Mouse (Mus musculus) intestine, embryonic 16.5 days (tissue): ENCODE data around the gene Rnasek. TPM values are rescaled to one million over a fixed set of nuclear protein-coding genes. Genes with fewer than 3 reads are reported as not detected.

Source experiments
- ATAC-seq: fragments of 200-750 bp; cut with Nextera tagmentation; 2 replicates; pipeline ENCODE4 v1.8.0; 2017; ENCODE audit warnings: moderate TSS enrichment, moderate library complexity
- H3K27ac ChIP-seq: fragments of 300-500 bp; sonication (generic); 2 replicates; pipeline ENCODE4 v1.5.1; 2014; ENCODE audit warnings: mild to moderate bottlenecking, low read length
- H3K27me3 ChIP-seq: fragments of 300-500 bp; sonication (generic); replicated peaks from 2 replicates; pipeline ENCODE4 v1.6.1; 2014; ENCODE audit warnings: low read length, control low read depth, mixed read lengths; ENCODE audit not compliant: control insufficient read depth, insufficient read depth
- H3K36me3 ChIP-seq: fragments of 300-500 bp; sonication (generic); 2 replicates; pipeline ENCODE4 v1.6.1; 2014; ENCODE audit warnings: low read length, control low read depth; ENCODE audit not compliant: control insufficient read depth, insufficient read depth
- H3K4me1 ChIP-seq: fragments of 300-500 bp; sonication (generic); 2 replicates; pipeline ENCODE4 v1.6.1; 2014; ENCODE audit warnings: low read length, control low read depth, mixed read lengths; ENCODE audit not compliant: control insufficient read depth, insufficient read depth
- H3K4me2 ChIP-seq: fragments of 300-500 bp; sonication (generic); 2 replicates; pipeline ENCODE4 v1.6.1; 2014; ENCODE audit warnings: low read depth, low read length, control low read depth
- H3K4me3 ChIP-seq: fragments of 300-500 bp; sonication (generic); 2 replicates; pipeline ENCODE4 v1.5.1; 2014; ENCODE audit warnings: mild to moderate bottlenecking, low read length
- H3K9ac ChIP-seq: fragments of 300-500 bp; sonication (generic); 2 replicates; pipeline ENCODE4 v1.6.1; 2014; ENCODE audit warnings: low read depth, low read length
- H3K9me3 ChIP-seq: fragments of 300-500 bp; sonication (generic); 2 replicates; pipeline ENCODE4 v1.6.1; 2016; ENCODE audit warnings: low read length, control low read depth; ENCODE audit not compliant: control insufficient read depth
- WGBS: fragments of 180-500 bp; shearing (Covaris S2); extraction: QIAGEN DNeasy Blood & Tissue Kit; methylation state at CpG from one replicate; pipeline ENCODE4 v1.1.7; 2014; 5-methylcytosine and 5-hydroxymethylcytosine counted together
- polyA plus RNA-seq: library from polyadenylated mRNA; unstranded; fragments of >200 nt; fragmentation: Nextera tagmentation; extraction: Ambion mirVana; gene quantifications from 2 replicates; pipeline ENCODE4 v1.2.1, GENCODE M21; 2015

Rnasek gene
- polyA plus RNA-seq, 1 experiment from 2014 or later = 269 TPM

DNA sequence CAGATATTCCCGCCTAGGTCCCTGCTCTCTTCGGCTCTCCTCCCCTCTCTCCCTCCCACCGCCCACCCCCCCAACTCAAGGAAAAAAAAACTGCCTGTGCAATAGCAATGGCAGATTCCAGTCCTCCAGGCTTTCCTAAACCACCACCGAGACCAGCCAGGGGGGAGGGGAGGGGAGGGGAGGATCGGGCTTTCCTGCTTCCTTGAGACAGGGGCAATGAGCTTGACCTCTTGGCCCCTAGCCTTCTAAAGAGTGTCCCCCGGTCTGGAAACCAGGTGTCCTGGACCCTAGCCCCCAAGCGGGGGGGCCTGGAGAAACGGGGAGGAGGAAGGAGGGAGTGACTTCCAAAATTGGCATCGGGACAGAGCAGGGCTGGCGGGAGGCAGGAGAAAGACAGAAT is 7.1 kb downstream of the Rnasek start:
- no peak for ATAC-seq
- H3K27ac ChIP-seq = no peak overlapping the region
- 14% methylated on average over 9 of the region's 10 CpGs for WGBS
- peaks cover 11% of the 10 kb centered on the region; the same call in 1 of the 2 replicates for H3K27me3 ChIP-seq
- H3K4me2 ChIP-seq = peak overlapping the region; percentile 58
- peak overlapping the region; percentile 66 for H3K9ac ChIP-seq
- peaks cover 7% of the 10 kb centered on the region; the same call in 1 of the 2 replicates for H3K36me3 ChIP-seq
- H3K4me3 ChIP-seq = peak overlapping the region; percentile 44
- H3K4me1 ChIP-seq = peaks cover 38% of the 10 kb centered on the region
- H3K9me3 ChIP-seq = no peaks in the 10 kb centered on the region

DNA sequence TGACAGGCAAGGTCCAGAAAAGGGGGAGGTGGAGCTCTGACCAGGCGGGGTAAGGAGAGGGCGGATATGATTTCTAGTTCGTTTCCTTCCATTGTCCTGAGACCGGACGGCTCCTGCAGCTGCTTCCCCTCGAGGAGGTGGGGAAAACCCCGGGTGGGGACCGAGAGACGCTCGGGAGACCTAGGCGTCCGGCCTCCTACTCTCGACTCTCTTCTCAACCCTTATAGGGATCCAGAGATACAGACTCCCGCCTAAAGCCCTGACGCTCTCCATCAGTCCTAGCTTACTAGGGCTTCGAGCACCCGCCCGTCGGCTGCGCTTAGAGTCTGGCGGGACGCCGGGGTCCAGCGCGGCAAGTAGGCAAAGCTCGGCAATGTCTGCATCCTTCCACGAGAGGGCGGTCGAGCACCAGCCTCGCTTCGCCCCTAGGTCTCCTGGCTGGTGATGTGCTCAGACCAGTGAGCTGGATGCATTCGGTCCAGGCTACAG is 9.4 kb downstream of the Rnasek start:
- peak overlapping the region; percentile 22 for H3K4me3 ChIP-seq
- peak overlapping the region; percentile 70 for H3K4me2 ChIP-seq
- peaks cover 19% of the 10 kb centered on the region; the same call in 1 of the 2 replicates for H3K27me3 ChIP-seq
- 0 out of 2 replicates have a peak overlapping the region, but pooled peaks have one; percentile 17 for H3K27ac ChIP-seq
- ATAC-seq = peak; percentile 43
- WGBS = 1% methylated on average over 32 of the region's 32 CpGs
- H3K9me3 ChIP-seq = no peaks in the 10 kb centered on the region
- peaks cover 35% of the 10 kb centered on the region for H3K4me1 ChIP-seq
- H3K36me3 ChIP-seq = peaks cover 4% of the 10 kb centered on the region; the same call in 1 of the 2 replicates
- peak overlapping the region; percentile 60; the same call in 1 of the 2 replicates for H3K9ac ChIP-seq

DNA sequence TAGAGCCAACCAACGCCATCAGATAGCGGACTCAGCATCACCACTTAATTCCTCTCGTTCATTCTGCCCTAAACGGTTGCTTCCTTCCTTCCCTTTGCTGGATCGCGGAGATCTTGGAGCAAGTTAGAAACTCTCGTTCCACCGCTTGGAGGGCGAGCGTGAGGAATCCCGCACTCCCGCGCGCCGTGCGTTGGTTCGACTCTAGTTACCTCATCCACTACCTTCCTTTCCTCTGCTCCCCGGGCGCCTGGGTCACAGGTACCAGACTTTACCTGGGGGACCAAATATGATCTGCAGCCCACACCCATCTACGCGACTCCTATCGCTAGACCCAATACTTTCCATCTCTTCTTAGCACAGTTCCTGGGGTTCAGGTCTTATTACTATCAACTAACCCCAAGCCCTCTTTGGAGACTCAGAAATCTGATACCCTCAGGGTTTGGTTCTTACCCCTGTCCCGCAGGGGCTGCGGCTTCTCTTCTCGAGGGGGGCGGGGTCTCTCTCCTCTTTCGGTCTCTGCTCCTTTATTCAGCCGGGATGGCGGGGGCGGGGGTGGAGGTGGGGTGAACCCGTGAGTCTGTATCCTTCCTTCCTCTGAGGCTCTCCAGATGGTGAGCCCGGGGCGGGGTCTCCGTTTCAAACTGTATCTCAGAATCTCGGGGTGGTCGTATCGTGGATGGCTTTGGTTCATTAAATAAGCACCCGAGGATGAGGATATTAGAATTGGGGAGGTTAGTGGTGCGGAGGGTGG is 10.2 kb downstream of the Rnasek start, which contains the start of gene Bcl6b:
Gene Bcl6b, minus strand, starts transcription at position 539 of the 751 bp plus-strand sequence.
- Histone ChIP-seq H3K36me3 (no peaks in the 10 kb centered on the region), H3K4me3 (peak within 1 kb of the TSS; percentile 49), H3K9me3 (no peaks in the 10 kb centered on the region), H3K27ac (peak within 1 kb of the TSS; percentile 59), H3K4me1 (peaks cover 35% of the 10 kb centered on the region), H3K27me3 (peaks cover 19% of the 10 kb centered on the region; the same call in 1 of the 2 replicates), H3K9ac (peak within 1 kb of the TSS; percentile 60), H3K4me2 (peak within 1 kb of the TSS; percentile 70)
- WGBS = 2% methylated on average over 39 of the region's 39 CpGs
- ATAC-seq = no peak

DNA sequence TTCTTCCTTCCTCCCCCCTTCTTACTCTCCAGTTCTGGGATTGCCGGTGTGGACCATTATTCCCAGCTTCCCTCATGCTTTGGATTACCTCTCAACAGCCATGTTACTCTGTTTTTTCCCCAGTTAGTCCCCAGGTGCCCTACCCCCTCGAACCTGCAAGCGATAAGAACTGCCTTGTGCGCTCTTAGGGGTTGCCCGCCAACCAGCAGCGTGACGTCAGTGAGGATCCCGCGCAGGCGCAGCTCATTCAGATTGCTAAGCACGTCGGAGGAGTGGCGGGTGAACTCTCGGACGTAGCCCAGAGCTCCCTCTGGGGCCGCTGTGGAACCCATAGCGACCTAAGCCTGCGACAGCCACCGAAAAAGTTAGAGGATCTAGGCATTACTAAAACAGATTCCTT is 10.8 kb downstream of the Rnasek start:
- peak overlapping the region; percentile 49 for H3K27ac ChIP-seq
- H3K4me2 ChIP-seq = peak overlapping the region; percentile 70
- no peaks in the 10 kb centered on the region for H3K9me3 ChIP-seq
- peaks cover 35% of the 10 kb centered on the region for H3K4me1 ChIP-seq
- peak; percentile 45 for ATAC-seq
- peaks cover 19% of the 10 kb centered on the region; the same call in 1 of the 2 replicates for H3K27me3 ChIP-seq
- H3K36me3 ChIP-seq = no peaks in the 10 kb centered on the region
- peak overlapping the region; percentile 60; the same call in 1 of the 2 replicates for H3K9ac ChIP-seq
- peak overlapping the region; percentile 49 for H3K4me3 ChIP-seq
- WGBS = 1% methylated on average over 19 of the region's 19 CpGs

DNA sequence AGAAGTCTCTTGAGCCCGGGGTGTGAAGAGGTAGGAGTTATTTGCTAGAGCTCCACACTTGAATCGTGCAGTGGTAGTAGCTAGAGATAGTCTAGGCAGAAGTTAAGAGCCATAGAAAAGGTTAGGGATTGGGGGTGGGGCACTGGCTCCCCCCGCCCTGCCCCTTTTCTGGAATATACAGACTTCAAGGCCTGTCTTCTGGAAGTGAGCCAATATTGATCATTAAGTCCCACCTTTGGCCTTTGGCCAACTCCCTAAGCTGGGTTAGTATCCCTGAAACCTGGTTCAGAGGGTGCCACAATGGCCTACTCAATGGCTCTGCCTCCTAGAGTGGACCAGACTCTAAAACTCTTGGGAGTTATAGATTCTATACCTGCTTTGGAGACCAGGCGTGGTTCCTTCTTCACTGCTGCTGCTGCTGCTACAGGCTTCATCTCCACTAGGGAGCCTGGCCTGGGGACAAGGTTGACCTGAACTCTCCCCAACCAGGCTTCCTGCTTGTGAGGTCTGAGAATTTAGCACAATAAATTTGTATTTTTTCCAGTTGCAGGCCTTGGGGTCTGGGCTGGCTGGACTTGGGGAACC is 11.9 kb downstream of the Rnasek start:
- ATAC-seq = no peak
- Histone ChIP-seq H3K4me1 (peaks cover 37% of the 10 kb centered on the region), H3K4me3 (peak overlapping the region; percentile 49), H3K9me3 (no peaks in the 10 kb centered on the region), H3K27me3 (peaks cover 19% of the 10 kb centered on the region; the same call in 1 of the 2 replicates), H3K36me3 (no peaks in the 10 kb centered on the region), H3K27ac (no peak overlapping the region; the same call in 1 of the 2 replicates), H3K9ac (no peak overlapping the region), H3K4me2 (peak overlapping the region; percentile 70)
- 76% methylated on average over 4 of the region's 4 CpGs for WGBS

DNA sequence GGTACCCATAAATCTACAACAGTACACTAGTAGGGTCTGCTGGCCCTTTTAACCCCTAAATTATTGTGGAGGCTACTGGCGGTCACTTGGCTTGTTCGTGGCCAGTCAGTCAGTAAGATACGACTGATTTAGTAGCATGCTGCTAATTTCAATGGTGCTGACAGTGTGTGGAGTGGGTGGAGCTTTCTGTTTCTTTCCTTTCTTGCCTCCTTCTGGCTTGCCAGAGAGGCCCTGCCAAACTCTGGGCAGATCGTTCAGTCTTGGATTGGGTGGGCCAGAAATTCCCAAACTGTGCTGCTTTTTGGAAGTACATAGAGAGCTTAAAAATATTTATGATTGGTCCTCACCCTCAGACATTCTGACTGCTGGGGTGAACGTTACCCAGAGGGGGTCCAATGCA is 12.5 kb downstream of the Rnasek start:
- no peaks in the 10 kb centered on the region for H3K36me3 ChIP-seq
- H3K9ac ChIP-seq = peak overlapping the region; percentile 68; the same call in 1 of the 2 replicates
- H3K4me2 ChIP-seq = peak overlapping the region; percentile 70
- no peak for ATAC-seq
- peaks cover 37% of the 10 kb centered on the region for H3K4me1 ChIP-seq
- peak overlapping the region; percentile 46 for H3K27ac ChIP-seq
- H3K27me3 ChIP-seq = peaks cover 19% of the 10 kb centered on the region; the same call in 1 of the 2 replicates
- WGBS = 27% methylated on average over 5 of the region's 5 CpGs
- peak overlapping the region; percentile 49 for H3K4me3 ChIP-seq
- H3K9me3 ChIP-seq = no peaks in the 10 kb centered on the region

DNA sequence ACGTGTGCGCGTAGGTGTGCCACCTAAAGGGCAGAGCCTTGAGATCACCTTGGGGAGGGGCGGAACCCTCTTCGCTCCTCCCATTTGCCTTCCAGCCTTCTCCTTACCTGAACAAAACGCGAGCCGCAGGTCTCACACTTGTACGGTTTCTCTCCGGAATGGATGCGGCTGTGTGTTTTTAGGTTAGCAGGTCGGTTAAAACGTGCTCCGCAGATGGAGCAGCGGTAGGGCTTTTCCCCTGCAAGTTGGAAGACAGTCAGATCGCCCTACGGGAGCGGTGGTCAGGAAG is 13.1 kb downstream of the Rnasek start:
- peak overlapping the region; percentile 68; the same call in 1 of the 2 replicates for H3K9ac ChIP-seq
- no peaks in the 10 kb centered on the region for H3K9me3 ChIP-seq
- H3K36me3 ChIP-seq = no peaks in the 10 kb centered on the region
- peak overlapping the region; percentile 46 for H3K27ac ChIP-seq
- peak overlapping the region; percentile 70 for H3K4me2 ChIP-seq
- WGBS = 12% methylated on average over 18 of the region's 18 CpGs
- H3K4me3 ChIP-seq = peak overlapping the region; percentile 49
- ATAC-seq = peak; percentile 44; the same call in 1 of the 2 replicates
- peaks cover 19% of the 10 kb centered on the region; the same call in 1 of the 2 replicates for H3K27me3 ChIP-seq
- peaks cover 35% of the 10 kb centered on the region for H3K4me1 ChIP-seq

DNA sequence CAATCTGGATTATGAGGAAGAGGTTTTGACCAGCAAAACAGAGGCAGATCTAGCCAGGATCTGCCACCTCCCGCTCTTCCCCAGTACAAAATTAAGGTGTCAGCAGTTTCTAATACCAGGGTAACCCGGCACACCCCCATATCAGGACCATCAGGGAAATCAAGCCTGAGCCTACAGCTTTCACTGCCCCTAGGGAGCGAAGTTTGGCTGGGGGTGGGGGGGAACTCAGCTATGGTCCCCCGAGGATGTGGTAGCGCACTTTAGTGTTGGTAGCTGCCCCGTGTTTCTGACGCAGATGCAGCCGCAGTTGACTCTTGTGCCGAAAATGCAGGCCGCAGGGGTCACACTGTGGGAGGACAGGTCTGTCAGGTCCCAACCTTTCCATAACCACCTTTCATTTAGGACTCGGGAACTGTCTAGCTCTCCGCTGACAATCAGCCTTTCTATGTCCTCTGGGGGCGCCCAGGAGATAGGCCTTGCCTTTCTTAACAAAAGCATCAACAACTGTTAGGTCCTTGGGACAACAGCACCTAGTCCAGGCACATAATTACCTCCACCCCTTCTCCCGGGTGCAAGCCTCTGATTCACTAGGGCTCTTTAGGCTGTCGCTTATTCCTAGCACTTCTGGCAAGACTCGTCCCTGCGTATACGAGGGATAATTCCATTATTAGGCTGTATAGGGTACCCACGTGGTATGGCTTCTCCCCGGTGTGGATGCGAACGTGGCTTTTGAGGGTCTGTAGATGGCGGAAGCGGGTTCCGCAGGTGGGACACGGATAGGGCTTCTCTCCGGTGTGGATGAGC is 13.6 kb downstream of the Rnasek start:
- H3K4me1 ChIP-seq = peaks cover 35% of the 10 kb centered on the region
- H3K4me3 ChIP-seq = peak overlapping the region; percentile 49
- H3K27me3 ChIP-seq = peaks cover 19% of the 10 kb centered on the region; the same call in 1 of the 2 replicates
- no peak for ATAC-seq
- WGBS = 24% methylated on average over 27 of the region's 27 CpGs
- H3K4me2 ChIP-seq = peak overlapping the region; percentile 70
- no peaks in the 10 kb centered on the region for H3K36me3 ChIP-seq
- peak overlapping the region; percentile 81 for H3K27ac ChIP-seq
- peak overlapping the region; percentile 68 for H3K9ac ChIP-seq
- no peaks in the 10 kb centered on the region for H3K9me3 ChIP-seq
